Mouse (Mus musculus): ENCODE measurements around the gene Bik.
A peak's percentile ranks its signal among the peaks of the same experiment; 100 is the strongest.

Gene Bik

DNA sequence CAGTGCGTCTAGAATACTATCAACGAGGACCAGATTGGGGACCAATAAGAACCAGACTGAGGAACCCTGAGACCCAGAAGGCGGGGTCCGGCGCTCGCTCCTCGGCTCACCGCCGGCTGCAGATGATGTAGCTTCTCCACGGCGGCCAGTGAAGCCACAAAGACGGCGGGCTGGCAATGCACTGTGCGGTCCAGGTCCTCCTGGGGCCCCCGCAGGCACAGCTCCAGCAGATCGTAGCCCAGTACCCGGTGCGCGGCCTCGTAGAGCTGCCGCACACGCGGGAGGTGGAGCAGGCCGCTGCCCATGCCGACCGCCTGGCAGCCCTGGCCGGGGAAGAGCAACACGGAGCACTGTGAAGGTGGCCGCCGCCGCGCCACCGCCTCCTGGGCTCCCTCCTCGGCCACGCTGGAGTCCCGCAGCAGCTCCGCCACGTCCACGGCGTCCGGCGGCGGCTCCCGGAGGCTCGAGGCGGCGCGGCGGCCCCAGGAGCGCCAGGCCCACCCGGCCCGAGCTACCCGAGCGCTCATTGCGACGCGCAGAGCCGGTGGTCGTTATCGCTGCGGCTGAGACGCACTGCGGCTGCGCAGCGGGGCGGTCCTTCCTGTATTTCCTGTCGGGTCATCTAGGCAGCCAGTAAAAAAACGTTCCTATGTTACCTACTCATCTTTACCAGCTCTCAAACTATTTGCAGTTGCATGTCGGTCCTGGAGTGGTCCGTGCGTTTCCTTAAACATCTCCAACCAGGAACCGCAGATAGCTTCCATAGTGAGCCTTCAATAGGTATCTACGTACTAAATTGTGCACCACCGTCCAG, 28.7 kb downstream of the Bik start:
- peak; percentile 91 for DNase-seq

DNA sequence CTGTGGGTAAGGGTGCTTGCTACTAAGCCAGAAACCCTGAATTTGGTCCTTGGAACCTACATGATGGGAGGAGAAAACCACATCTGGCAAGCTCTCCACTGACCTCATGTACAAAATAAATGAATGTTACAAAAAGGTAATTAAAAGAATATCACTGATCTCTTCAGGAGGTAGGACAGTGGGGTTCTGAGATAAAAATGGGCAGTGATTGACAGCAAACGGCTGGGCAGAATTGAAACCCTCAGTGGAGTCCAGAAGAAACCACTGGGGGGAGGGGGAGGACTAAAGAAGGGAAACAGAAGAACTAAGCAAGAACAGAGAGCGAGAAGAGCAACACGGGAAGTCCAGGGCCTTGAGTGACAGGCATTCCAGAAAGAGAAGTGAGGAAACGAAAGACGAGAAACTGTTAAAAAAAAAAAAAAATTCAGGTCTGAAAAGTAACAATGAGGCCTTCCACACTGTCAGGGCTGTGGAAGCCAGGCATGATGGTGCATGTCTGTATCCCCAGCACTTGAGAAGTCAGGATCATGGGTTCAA, 34.3 kb downstream of the Bik start:
- DNase-seq, result no peak

DNA sequence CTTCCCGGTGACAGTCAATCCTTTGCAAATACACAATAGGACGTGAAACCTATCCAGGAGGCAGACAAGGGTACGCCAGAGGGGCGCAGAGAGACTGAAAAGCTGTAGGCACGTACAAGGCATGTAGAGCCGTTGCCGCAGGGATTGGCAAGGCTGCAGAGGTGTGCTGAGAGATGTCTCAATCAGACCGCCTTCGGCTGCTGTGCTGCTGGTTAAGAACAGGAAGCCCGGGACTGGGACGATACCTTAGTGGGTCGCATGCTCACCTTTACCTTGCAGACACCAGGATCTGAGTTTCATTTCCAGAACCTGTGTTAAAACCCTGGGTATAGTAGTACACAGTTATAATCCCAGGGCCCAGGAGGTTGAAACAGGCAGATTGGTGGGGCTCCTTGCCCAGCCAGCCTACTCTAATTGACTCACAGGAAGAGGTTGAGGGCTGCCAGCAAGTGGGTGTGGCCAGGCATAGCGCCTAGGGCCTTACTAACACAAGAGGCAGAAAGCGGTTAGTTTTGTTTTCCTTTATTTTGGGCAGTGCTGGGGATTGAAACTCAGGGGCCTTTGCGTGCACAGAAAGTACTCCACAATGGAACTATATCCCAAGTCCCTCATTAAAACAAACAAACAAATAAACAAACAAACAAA, 36.1 kb downstream of the Bik start:
- DNase-seq, result peak; percentile 86

DNA sequence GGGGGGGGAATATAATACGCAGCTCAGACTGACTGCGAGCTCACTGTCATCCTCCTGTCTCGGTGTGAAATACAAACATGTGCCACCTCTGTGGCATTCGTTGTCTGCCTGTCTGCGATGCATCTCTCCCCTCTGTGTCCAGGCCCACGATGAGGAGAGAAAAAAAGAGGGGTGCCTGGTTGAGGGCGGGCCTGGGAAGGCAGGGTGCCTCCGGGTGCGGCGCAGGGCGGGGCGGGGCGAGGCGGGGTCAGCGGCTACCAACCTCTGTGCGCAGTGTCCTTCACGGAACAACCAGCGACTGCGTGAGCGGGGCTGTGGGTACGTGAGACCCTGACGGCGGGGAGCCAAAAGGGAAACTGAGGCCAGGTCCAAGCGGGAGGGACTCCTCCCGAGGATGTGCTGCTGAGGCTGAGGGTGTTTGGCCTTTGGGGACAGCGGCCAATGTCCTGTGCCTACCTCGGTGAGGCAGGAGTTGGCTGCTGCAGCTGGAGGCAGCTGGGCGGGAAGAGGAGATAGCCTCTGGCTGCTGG, 36.7 kb downstream of the Bik start, which contains the start of the genes Tspo and Mcat:
TSS of gene Tspo (plus strand) at position 266 of the 530 bp plus-strand sequence.
TSS of gene Mcat (minus strand) at position 461 of the 530 bp plus-strand sequence.
- peak; percentile 80 for DNase-seq

DNA sequence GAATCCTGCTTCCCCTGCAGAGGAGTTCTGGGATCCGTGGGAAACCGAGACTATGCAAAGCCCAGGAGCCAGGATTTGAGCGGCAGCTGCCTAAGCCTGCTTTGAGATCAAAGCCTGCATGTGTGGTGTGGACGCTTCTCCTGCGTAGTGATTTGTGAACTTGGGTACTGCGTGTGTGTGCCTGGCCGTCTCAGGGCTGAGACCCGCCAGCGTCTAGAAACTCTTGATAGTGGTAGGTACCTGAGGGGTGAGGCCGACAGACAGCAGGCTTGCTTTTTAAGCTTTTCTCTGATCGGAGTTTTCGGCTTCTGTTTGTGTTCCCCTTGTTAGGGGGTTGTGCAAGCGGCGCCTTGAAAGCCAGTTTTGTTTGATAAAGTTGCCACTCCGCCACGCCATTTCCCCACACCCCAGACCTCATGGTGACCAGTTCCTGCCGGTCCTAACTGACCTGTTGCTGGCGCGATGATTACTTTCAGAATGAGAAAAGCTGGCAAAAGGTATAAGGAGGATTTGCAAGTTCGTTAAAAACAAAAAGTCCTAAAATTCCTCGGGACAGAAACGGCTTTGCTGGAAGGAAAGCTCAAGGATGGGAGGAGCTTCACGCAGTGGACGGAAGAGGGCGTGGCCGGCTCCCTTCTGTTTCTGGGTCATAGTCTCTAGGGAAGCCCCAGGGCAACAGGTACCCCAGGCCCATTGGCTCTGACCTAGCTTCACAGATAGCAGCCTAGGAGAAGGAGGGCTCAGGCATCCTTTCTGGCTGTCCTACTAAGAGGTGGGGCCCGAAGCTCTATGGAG, 37.4 kb downstream of the Bik start:
- DNase-seq, result peak; percentile 50

DNA sequence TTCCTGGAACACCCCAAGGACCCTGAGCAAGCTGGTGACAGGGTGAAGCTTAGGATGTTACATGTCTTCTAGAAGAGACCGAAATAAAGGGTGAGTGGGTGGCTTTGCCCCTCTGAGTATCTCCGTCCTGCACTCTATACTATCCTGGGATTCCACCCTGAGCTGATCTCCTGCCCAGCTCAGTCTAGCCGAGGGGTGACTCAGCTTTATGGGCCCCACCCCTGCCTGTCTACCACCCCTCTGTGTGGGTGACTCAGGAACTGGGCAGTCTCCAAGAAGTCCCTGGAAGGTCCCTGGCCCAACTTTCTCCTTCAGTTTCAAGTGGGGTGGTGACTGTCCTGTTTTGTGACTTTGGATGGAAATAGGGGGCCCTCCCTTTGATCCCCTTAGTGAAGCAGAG, 38.8 kb downstream of the Bik start:
- no peak for DNase-seq

DNA sequence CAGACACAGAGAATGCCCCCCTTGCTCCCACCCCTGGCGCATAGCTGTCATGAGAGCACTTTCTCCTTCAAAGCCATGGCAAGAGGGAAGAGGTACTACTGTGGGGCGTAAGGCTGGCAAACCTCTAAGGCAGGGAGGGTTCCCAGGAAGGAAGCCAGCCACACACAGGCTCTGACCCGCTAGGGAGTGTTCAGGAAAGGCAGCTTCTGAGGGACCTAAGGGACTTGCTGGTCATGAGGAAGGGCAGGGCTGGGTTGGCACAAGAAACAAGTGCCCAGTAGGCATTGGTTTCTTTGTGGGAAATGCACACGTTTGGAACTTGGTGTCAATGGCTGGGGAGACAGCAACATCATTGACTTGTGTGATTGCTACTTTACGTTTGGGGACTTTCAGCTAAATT, 39.3 kb downstream of the Bik start:
- no peak for DNase-seq

DNA sequence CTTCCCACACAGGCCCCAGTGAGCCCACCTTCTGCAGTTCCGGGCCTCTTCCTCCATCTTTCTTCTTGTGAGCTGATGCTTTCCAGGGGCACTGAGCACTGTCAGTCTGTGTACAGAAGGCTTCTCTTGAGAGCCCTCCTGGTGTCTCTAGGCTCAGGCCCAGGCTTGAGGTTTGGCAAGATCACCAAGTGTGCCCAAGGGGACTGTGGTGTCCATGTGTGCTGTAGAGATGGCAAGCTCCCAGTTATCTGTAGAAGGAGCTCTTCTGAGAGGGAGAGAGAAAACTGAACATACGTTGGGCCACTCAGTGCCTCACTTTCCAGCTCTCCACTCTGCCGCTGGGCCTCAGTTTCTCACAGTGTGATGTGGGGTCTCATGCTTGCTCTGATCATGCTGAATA, 41.1 kb downstream of the Bik start:
- no peak for DNase-seq

DNA sequence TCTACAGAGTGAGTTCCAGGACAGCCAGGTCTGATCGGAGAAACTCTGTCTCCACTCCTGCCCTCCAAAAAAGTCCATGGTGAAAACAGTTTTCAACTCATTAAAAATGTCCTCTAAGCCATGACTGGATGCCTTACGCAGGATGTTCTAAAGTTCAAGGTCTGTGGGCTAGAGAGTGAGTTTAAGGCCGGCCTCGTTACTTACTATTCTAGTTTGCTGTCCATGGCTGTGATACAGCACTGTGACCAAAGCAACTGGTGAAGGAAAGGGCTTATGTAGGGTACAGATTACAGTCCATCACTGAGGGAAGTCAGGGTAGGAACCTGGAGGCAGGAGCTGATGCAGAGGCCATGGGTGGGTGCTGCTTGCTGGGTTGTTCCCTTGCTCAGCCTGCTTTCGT, 41.9 kb downstream of the Bik start:
- no peak for DNase-seq

DNA sequence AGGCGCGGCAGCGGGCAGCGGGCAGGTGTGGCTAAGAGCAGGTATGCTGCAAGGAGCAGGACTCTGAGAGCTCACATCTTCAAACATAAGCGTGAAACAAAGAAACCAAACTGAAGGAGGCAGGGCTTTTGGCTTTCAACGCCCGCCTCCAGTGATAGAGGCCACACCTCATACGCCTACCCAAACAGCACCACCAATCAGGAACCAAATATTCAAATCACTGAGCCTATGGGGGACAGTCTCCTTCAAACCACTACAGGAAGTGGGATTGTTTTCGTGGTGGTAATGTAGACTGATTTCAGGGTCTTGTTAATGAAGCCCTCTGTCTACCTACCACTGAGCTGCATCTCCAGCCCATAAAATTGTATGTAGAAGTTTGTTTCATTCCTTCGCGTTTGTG, 43.0 kb downstream of the Bik start:
- no peak for DNase-seq

DNA sequence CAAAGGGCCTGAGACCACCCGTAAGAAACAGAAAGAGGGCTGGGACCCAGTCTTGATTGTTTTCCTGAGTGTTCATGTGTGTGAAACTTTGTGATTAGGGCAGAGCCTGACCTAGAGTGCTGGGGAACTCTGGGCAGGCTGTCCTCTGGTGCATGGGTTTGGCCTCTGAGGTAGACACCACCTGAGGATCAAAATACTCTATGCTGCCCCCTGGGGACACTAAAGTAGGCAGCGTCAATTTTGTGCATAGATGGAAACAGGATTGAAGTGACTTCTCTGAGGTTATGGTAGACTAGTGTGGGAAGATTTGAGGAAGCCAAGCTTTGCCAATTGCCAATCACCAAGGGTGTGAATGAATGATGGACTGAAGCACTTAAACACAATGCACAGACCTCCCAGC, 44.0 kb downstream of the Bik start:
- peak; percentile 33 for DNase-seq

DNA sequence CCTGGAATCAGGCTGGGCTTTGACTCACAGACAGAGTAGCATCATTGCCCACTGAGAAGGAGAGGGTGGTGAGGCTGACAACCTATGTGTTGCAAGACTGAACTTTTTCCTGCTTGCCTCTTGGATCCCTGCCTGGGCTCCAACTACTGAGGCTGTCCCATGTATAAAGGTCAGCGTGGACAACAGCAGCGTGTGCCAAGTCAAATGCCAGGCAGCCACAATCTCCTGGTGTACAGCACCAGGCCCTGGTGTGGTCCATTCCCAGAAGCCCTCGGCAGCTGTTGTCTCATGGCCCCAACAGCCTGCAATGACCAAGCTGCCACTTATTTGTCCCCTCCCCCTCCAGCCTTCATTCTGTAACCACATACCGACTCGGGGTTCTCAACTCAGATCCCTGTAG, 45.0 kb downstream of the Bik start:
- DNase-seq, result no peak

DNA sequence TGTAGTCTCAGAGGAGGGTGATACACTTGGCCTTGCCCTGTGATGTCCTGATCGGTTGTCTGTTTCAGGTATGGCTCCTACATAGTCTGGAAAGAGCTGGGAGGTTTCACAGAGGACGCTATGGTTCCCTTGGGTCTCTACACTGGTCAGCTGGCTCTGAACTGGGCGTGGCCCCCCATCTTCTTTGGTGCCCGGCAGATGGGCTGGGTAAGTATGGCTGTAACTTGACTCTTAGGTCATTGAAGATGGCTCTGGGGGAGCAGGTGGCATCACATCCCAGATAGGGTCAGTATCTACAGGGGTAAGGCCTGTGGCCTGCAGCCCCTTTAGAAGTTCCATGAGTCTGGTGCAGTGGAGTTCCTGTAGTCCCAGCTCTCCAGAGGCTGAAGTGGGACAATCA, 45.5 kb downstream of the Bik start:
- DNase-seq, result no peak

DNA sequence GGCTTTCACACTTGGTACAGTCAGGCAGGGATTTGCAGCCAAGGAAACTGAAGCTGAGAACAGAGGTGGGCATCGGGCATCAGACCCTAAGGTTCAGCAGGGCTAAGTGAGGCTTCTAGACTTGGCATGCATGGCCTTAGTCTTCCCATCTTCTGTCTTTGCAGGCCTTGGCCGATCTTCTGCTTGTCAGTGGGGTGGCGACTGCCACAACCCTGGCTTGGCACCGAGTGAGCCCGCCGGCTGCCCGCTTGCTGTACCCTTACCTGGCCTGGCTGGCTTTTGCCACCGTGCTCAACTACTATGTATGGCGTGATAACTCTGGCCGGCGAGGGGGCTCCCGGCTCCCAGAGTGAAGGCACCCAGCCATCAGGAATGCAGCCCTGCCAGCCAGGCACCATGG, 46.9 kb downstream of the Bik start:
- no peak for DNase-seq

DNA sequence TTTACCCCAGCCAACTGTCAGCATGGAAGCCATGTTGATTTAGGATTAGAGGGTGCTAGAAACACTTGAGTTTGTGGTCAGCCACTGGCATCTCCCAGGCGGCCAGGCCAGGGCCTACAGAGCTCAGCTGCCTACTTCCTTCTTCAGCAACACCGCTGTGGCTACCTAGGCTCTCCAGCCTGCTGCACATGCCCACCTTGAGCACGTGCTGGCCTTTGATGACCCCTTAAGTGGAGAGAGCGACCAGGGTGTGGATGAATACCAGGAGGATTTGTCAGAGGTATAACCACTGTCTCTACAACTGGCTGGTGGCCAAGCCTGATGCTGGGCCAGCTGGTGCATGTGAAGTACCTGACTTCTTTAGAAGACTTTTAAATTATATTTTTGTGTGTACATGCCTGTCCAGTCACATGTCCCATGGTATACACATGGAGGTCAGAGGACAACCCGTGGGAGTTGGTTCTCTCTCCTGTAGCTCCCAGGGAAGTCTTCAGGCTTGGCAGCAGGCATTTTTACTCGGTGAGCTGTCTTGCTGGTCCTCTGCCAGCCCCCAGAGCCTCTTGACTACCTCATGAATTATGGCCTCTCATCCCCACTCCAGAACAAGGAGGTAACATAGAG, 48.2 kb downstream of the Bik start:
- DNase-seq, result no peak

DNA sequence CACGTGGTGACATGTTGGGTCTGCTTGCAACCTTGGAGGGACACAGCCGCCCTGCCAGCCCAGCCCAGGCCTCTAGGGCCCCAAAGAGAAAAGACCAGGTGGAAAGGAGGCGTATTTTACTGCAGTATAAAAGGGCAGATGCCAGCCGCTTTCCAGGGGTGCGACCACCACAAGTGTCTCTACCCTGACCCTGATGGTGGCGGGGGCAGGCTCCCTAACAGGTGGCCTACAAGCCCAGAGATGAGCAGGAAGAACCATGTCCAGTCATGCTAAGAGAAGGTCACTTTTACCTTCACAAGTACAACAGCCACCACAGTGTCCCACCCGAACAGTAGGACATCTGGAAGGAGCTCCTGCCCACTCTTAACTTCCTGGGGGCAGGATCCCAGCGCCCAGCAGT, 48.9 kb downstream of the Bik start:
- no peak for DNase-seq

DNA sequence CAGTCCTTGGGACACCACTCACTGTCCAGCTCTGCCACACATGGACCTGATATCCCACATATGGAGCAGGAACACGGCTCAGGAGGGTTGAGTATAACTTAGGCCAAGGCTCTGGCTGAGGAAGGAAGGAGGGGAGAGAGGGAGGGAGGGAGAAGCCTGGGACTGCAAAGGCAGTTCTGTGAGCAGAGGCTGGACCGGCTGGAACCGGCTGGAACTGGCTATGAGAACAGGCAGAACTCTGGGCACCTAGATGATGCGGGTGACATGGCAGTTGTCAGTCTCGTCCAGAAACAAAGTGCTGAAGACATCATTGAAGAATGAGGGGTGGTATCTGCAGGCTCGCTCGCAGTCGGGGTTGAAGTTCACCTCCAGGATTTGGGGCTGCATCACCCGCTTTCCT, 50.0 kb downstream of the Bik start:
- no peak for DNase-seq

DNA sequence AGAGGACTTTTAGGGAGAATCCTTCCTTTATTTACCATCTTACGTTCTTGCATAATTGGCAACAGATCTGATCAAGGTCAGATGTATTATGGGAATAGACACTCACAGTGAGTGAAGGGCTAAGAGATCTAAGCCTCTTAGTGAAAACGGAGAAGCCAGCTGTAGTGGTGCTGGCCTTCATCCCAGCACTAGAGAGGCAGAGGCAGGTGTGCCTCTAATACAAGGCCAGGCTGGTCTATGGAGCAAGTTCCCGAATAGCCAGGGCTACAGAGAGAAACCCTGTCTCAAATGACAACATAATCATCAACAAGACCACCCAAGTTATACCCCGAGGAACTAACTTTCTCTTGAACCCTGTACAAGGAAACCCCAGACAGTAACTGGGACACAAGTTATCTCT, 56.3 kb downstream of the Bik start:
- no peak for DNase-seq

DNA sequence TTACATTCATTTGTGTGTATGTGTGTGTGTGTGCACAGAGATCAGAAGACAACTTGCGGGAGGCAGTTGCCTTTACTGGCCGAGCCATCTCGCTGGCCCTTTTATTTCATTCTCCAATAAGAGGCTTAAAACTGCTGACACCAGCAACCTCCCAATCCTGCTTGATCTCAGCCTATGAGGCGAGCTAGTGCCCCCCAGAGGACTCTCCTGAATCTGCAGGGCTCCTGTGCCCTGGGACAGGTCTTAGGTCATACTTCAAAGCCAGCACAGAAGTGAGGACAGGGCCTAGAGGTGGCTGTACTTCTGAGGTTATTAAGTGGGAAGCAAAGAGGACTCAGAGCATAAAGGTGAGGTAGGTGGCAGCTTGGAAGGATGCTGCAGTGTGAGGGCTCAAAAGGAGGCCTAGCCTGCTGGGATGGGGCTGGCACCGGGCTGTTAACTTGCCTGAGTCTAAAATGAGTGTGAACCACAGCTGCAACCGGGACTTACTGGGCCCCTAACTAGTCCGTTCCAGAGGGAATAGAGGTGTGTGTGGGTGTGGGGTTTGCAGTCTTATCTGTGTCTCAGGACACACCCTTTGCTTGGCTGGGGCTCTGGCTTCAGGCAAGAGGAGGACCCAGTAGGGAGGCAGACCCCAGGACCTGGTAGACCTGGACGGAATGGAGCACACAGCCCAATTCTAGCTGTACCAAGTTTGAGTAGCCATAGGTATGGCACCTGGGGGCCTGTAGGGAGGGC, 56.9 kb downstream of the Bik start:
- peak; percentile 60 for DNase-seq

DNA sequence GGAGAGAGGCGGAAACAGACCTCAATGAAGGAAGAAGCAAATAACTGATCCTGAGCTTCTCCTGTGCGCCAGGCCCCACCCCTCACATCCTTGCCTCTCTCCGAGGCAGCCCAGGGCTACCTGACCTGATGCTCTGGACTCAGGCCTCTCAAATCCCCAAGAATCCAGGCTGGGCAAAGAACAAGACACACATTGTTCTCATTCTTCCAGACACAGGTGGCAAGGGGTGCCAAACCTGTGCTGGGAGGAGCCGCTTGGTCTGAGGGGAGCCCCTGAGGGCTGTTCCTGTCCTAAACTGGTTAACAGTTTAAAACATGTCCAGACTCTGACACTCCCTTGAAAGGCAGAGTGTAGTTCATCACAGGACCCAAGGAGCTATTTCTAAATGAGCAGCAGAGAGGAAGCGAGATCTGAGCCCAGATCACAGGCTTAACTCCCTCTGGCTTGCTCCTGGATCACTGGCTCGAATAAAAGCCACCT, 58.1 kb downstream of the Bik start:
- no peak for DNase-seq

DNA sequence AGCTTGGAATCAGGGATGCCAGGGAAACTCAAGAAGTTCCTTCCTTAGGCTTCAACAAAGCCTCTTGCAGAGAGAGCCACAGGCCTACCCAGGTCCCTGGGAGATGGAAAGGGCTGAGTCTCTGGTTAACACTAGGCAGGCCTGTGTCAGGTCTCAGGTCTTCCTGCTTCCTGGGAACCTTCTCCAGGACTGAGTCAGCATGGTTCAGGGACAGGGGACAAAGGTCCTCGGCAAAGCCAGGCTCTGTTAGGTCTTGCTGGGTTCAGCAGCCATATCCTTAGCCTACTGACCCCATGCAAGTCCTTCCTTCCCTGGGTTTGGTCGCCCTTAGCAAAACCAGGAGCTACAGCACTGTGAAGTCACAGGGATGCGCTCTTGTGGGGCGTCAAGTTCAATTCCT, 64.2 kb downstream of the Bik start:
- no peak for DNase-seq

DNA sequence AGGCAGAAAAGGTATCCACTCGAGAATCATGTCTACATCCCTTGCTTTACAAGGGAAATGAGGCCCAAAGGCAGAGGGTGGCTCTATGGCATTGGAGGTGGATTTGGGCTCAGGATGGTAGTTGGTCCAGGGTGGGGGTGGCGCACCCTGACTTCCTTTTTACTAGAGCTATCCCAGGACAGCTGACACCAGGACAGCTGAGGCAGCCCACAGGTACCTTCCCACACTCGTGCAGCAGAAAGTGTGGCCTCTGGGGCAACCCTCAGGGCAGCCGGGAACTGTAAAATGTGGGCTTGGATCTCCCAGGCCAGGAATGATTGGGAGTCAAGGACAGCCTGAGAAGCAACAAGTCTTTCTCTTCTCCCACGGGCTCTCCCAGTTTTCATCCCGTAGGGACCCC, 65.1 kb downstream of the Bik start:
- DNase-seq, result no peak

Measured in thymus, postnatal 25 days (tissue).